Mouse (Mus musculus) embryo, embryonic 9.5 days (tissue): ENCODE measurements around the gene Samd14.

ENCODE experiments used
- DNase-seq: peaks from one replicate; pipeline ENCODE4 v3.0.0-alpha.2; 2017; ENCODE audit errors: extremely low spot score

Gene Samd14

GRCm38 (mm10) chr11:95072804-95073203 lies 63.1 kb downstream of the Samd14 start:
- no peak for DNase-seq

- no peak for DNase-seq
These were observed 64.2 kb downstream of the Samd14 start for GRCm38 (mm10) chr11:95073835-95074234.

GRCm38 (mm10) chr11:95074694-95075093 lies 65.0 kb downstream of the Samd14 start:
- DNase-seq, result no peak

GRCm38 (mm10) chr11:95075197-95076040 lies 65.7 kb downstream of the Samd14 start:
- DNase-seq, result peak; percentile 47
